15 mouse cellular contexts compared by ENCODE assay signal in genomic region chr11:108267825-108268224, GRCm38 (mm10).
DNase-seq lines count a peak whose midpoint lies in the region; ATAC-seq and TF ChIP-seq lines count a peak whose summit lies in the region.
"Had no signal": no experiment of that assay in that cellular context is flagged by ENCODE, and none has a peak within 500 bp of the region (broad histone marks: within the 10 kb centered on the region; RNA-seq: fewer than 3 reads in every experiment).

No protein-coding gene starts in this region.

- in situ Hi-C loops in CH12.LX (cut with MboI; ENCODE audit: low pct_ligation_motif_present, low pct_unique_long_range_greater_than_20kb, low sequenced_read_pairs), result loop anchor here (5.0 kb wide), 1 partner anchor 104 kb away; no protein-coding TSS in a partner anchor

- no peaks in the 10 kb centered on the region for H3K36me3 ChIP-seq in heart, embryonic 15.5 days
- no peaks in the 10 kb centered on the region for H3K36me3 ChIP-seq in heart, adult 2 months (ENCODE audit: control insufficient read depth, insufficient read depth, low read length)
- H3K36me3 ChIP-seq in CH12.LX (replicated peaks in 1 of 2; ENCODE audit: control insufficient read depth in 1 of 2, insufficient read depth in 1 of 2, low read length in 1 of 2), result peaks cover 4 to 23% of the 10 kb centered on the region in 2 experiments
- H3K36me3 ChIP-seq: hindbrain, embryonic 10.5 days had no signal

- no peak overlapping the region for H3K4me2 ChIP-seq in heart, embryonic 15.5 days
- H3K4me2 ChIP-seq in CH12.LX (ENCODE audit: insufficient read depth, low read depth, poor library complexity, severe bottlenecking), result peak overlapping the region; percentile 59
- H3K4me2 ChIP-seq: forebrain, embryonic 13.5 days had no signal

- no peaks in the 10 kb centered on the region for H3K9me3 ChIP-seq in heart, embryonic 15.5 days (replicated peaks)
- no peaks in the 10 kb centered on the region for H3K9me3 ChIP-seq in CH12.LX (replicated peaks; ENCODE audit: low read length)
- H3K9me3 ChIP-seq: forebrain, embryonic 13.5 days; hindbrain, embryonic 10.5 days had no signal

- DNase-seq in heart, adult 2 months, result no peak
- DNase-seq in 3134 (ENCODE audit: extremely low read depth, insufficient read length, low spot score) (peak; percentile 82), CH12.LX (ENCODE audit: extremely low read depth) (peak; percentile 78)
- peak; percentile 45 for DNase-seq in kidney, postnatal 14 days
- no peak for DNase-seq in thymus, postnatal 0 days (ENCODE audit: low spot score)
- no peak for DNase-seq in ovary, postnatal 14 days (ENCODE audit: low spot score)
- DNase-seq: cerebellum, adult 9-11 months; gastrocnemius, postnatal 25 days; lung, postnatal 36 days had no signal

- dilution Hi-C loops in CH12.LX (cut with MboI; ENCODE audit: extremely low pct_ligation_motif_present, extremely low pct_unique_long_range_greater_than_20kb, low sequenced_read_pairs), result no loop called here

- TF ChIP-seq POLR2A in heart, adult 2 months (IDR thresholded peaks at IDR 0.05; ENCODE audit: insufficient read depth, low read depth, low read length), result no peak
- TF ChIP-seq POLR2A in CH12.LX (IDR thresholded peaks at IDR 0.05; ENCODE audit: low read depth, low read length), result no peak

- H3K4me1 ChIP-seq in heart, embryonic 15.5 days (replicated peaks), result peaks cover 63% of the 10 kb centered on the region
- H3K4me1 ChIP-seq in heart, adult 2 months (ENCODE audit: control insufficient read depth, insufficient read depth, low read length), result no peaks in the 10 kb centered on the region
- H3K4me1 ChIP-seq in CH12.LX (ENCODE audit: control insufficient read depth in 1 of 2, insufficient read depth in 2 of 2), result peaks cover 46 to 85% of the 10 kb centered on the region in 2 experiments

- no peak for ATAC-seq in heart, embryonic 15.5 days (replicated peaks; ENCODE audit: insufficient number of reproducible peaks, insufficient read depth, low FRiP score, low read depth)
- ATAC-seq: activated CD4-positive, CD25-positive, alpha-beta regulatory T cell, adult 4 months; forebrain, embryonic 13.5 days; intestine, postnatal 0 days had no signal

- TF ChIP-seq RAD21 in CH12.LX (IDR thresholded peaks at IDR 0.05; ENCODE audit: low read depth, low read length), result no peak; the same call in 1 of the 2 replicates

- 0 out of 2 replicates have a peak overlapping the region, but pooled peaks have one; percentile 55 for H3K27ac ChIP-seq in heart, embryonic 15.5 days
- no peak overlapping the region for H3K27ac ChIP-seq in heart, adult 2 months
- H3K27ac ChIP-seq in CH12.LX (ENCODE audit: insufficient read depth, low read depth), result peak overlapping the region; percentile 67
- H3K27ac ChIP-seq: forebrain, embryonic 13.5 days; hindbrain, embryonic 10.5 days; liver, embryonic 14.5 days had no signal

- H3K27me3 ChIP-seq in heart, embryonic 15.5 days, result no peaks in the 10 kb centered on the region
- no peaks in the 10 kb centered on the region for H3K27me3 ChIP-seq in heart, adult 2 months (ENCODE audit: control insufficient read depth, insufficient read depth, low read length)
- no peaks in the 10 kb centered on the region for H3K27me3 ChIP-seq in CH12.LX (replicated peaks)

- WGBS in heart, embryonic 15.5 days, result 72% methylated on average over 7 of the region's 7 CpGs
- WGBS in heart, adult 2 months, result 69% methylated on average over 7 of the region's 7 CpGs

- intact Hi-C loops in heart, adult 2 months (cut with DNase I), result no loop called here

- no peak for TF ChIP-seq EP300 in heart, adult 2 months (IDR thresholded peaks at IDR 0.05; ENCODE audit: insufficient read depth, low read depth, low read length)
- TF ChIP-seq EP300 in CH12.LX (IDR thresholded peaks at IDR 0.05; ENCODE audit: low read length), result peak; percentile 14; the same call in 1 of the 2 replicates

- no peak overlapping the region for H3K9ac ChIP-seq in heart, embryonic 15.5 days
- H3K9ac ChIP-seq in heart, adult 2 months (ENCODE audit: low read depth, low read length), result no peak overlapping the region
- peak overlapping the region; percentile 8; the same call in 1 of the 2 replicates for H3K9ac ChIP-seq in CH12.LX (ENCODE audit: insufficient read depth, low read depth)
- H3K9ac ChIP-seq: forebrain, embryonic 13.5 days; liver, embryonic 14.5 days had no signal

- H3K4me3 ChIP-seq in heart, embryonic 15.5 days, result no peak overlapping the region
- H3K4me3 ChIP-seq in heart, adult 2 months, result no peak overlapping the region
- H3K4me3 ChIP-seq in CH12.LX (replicated peaks in 1 of 3; ENCODE audit: low read depth in 2 of 3, low read length in 2 of 3, poor library complexity in 1 of 3), result peak overlapping the region in 1 of 3 experiments; percentile 3
- H3K4me3 ChIP-seq: forebrain, embryonic 13.5 days; hindbrain, embryonic 10.5 days had no signal

- no peak for TF ChIP-seq CTCF in heart, adult 2 months (IDR thresholded peaks at IDR 0.05)
- no peak for TF ChIP-seq CTCF in CH12.LX (conservative IDR thresholded peaks at IDR 0.05 in 1 of 2, IDR thresholded peaks at IDR 0.05 in 1 of 2; ENCODE audit: low read depth in 2 of 2, low read length in 2 of 2)

- H3K79me2 ChIP-seq in heart, adult 2 months (replicated peaks; ENCODE audit: control insufficient read depth, insufficient read depth, low read length), result no peaks in the 10 kb centered on the region
- H3K79me2 ChIP-seq in CH12.LX (replicated peaks; ENCODE audit: control insufficient read depth, extremely low read depth, insufficient read depth, poor library complexity, severe bottlenecking), result peaks cover 27% of the 10 kb centered on the region

TF ChIP-seq in CH12.LX, 34 proteins besides CTCF, POLR2A, EP300 and RAD21:
- TF ChIP-seq KAT2A (IDR thresholded peaks at IDR 0.05; ENCODE audit: insufficient replicate concordance, low read length) (0 out of 2 replicates have a peak, but pooled peaks have one; percentile 18), BHLHE40 (IDR thresholded peaks at IDR 0.05; ENCODE audit: low read depth, low read length) (peak; percentile 64), USF1 (IDR thresholded peaks at IDR 0.05; ENCODE audit: low read depth, low read length) (peak; percentile 81), ETS1 (conservative IDR thresholded peaks at IDR 0.05; ENCODE audit: low read depth, low read length) (0 out of 2 replicates have a peak, but pooled peaks have one; percentile 12), E2F4 (IDR thresholded peaks at IDR 0.05; ENCODE audit: insufficient replicate concordance, low read depth, low read length) (no peak), USF2 (conservative IDR thresholded peaks at IDR 0.05; ENCODE audit: low read depth, low read length) (peak; percentile 85), TCF12 (IDR thresholded peaks at IDR 0.05; ENCODE audit: low read depth, low read length) (no peak), MAX (IDR thresholded peaks at IDR 0.05; ENCODE audit: low read length) (peak; percentile 81)
TF ChIP-seq in CH12.LX: peak in this region for 6.

Comparison
In these comparisons a context has a peak if more than half of its experiments do, and no peak if none do; other contexts are left out.
1. DNase-seq: peak in 3134 (single experiment), CH12.LX (single experiment) and kidney, postnatal 14 days (single experiment); none in heart, adult 2 months (0 of 2), thymus, postnatal 0 days (single experiment) and ovary, postnatal 14 days (single experiment).